Mouse (Mus musculus) spleen, adult 18-20 months (tissue): ENCODE measurements around the gene Rfk.

Experiments
- DNase-seq, 2 experiments: peaks; one replicate each; pipeline ENCODE4 v3.0.0; 2022; ENCODE audit warnings: mixed read lengths in 2 of 2

The Rfk gene

DNA sequence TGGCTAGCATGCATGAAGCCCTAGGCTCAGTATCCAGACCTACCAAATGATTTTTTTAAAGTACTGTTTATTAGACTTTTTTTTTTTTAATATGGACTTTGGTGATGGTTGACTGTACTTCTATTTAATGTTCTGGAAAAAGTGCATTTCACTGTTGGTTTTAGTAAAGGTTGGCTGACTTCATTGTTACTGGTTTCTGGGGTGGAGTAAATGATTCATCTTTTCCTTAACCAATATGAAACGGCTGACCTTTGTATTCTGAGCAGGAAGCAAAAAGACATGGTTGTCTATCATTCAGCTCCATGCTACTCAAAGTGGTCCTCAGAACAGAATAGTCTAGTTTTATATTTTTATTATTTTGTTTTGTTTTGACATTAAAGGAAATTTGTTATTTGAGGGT, 8.4 kb upstream of the Rfk start:
- no peak for DNase-seq

DNA sequence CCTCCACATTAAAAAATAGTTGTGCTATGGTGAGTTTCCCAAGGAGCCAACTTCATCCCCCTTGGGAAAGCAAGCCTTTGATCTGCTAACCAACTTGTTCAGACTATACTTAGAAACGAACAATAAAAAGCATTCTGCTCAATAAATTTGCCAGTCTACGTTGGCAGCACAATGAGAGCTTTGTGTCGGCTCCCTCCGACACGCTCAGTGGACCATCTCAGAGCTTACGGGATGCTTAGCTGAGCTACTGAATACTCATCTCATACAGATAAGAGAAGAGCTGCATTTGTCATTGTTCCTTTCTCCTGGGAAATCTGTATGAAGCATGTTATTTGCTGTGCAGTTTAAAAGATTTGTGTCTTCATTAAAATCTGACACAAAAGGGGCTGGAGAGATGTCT, 7.4 kb upstream of the Rfk start:
- no peak for DNase-seq

DNA sequence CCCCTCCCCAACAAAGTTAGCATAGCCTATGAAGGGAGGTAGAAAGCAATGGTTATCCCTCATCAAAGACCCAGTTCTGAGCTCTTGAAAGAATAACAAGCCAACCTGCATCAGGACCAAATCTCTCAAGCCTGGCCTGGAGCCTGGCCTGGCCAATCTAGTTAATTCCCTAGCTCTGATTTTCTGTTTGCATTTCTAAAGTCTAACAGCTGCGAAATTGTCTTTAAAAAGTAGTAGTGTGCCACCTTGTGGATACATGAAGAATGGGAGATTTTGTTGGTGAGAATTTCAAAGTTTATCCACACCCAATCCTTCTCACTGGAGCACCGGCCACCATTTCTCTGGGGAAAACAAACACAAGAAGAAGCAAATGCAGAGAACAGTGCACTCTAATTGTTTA, 5.4 kb upstream of the Rfk start:
- DNase-seq: no peak

DNA sequence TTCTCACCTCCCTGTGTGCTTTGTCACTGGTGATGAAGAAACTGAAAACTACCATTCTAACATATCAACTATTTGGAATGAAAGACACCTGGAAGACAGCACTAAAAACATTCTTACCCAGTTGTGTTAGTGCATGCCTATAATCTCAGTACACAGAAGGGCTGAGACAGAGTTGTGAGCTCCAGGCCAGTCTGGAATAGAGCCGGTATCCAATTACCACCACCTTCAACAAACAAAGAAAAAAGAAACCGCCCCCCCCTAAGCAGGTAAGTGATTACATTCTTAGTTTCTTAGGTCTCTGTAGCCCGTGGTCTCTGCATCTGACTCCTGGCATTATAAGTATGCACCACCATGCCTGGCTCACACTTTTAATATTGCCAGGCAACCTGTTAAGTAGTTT, 977 bp upstream of the Rfk start:
- DNase-seq: no peak

DNA sequence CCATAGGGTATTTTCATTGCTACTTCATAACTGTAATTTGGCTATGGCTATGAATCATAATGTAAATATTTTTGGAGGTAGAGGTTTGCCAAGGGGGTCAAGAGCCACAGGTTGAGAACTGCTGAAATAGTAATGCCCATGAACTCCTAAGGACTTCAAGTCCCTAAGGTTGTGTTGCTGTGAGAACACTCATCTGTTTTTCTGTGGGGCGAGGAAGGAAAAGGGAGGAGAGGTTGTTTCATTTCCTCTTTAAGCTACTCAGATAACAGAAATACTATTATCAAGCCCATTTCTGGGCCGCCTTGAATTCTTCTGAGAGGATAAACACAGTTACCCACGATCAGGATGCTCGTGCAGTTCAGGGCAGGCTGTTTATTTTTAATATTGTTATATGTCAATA, 3.0 kb downstream of the Rfk start:
- no peak for DNase-seq

DNA sequence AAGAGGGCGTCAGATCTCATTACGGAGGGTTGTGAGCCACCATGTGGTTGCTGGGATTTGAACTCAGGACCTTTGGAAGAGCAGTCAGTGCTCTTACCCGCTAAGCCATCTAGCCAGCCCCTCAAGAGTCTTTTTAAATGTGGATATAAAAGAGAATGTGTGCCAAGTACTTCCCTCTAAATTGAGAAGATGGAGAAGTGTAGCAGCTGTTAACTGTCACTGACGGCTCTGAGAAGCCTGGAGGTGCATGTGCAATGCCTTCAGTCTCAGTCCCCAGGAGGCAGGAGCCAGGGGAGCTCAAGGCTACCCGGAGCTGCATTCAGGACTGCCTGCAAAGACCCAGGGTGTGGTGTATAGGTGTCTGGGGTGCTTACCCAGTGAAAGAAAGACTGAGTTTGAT, 4.1 kb downstream of the Rfk start:
- no peak for DNase-seq

DNA sequence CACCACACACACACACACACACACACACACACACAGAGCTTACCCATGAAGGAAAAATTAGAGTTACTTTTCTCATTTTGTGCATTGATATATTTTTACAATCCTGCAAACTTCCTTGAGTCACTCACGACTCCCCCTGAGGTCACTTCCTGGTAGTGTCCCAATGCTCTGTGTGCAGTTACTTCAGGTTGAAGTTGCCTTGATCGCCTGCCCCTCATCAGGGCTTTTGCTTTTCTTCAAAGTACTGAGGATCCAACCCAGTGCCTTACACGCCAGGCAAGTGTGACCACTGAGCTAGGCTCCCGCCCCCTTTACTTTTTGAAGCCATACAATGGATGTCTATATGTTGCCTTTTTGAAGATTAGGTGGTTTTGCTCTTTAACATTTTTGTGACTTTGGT, 6.1 kb downstream of the Rfk start:
- no peak for DNase-seq

DNA sequence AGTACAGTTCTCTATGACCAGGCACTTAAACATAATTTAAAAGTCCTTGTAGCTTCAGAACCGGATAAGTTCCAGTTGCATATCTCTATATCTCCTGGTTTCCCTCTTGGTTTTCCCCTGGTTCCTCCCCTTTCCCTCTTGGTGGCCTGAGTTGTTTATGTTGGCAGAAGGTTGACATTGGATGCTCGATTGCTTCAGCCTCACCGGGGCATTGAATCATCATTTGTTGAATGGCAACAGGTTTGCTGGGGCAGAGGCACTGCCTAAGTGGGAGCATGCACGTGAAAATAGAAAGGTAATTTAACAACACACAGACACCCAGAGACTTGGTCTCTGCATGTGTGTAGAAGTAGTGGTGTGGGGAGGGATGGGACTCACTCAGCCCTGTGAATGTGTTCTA, 6.7 kb downstream of the Rfk start:
- DNase-seq: no peak

DNA sequence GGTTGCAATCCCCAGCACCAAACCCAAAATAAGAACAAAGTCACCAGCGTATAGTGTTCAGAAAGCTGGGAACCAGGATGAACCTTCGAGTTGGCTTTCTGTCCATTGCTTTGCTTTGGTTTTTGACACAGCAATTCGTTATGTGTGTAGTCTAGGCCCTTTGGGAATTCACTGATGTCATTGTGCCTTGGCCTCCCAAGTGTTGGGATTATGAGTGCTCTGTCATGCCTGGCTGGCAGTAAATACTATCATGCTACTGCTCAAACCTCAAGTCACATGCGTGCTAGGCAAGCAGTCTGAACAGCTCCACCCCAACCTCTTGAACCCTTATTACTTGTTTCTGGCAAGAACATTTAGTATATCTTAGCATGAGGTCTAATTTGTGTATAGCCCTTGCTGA, 9.3 kb downstream of the Rfk start:
- DNase-seq: no peak

DNA sequence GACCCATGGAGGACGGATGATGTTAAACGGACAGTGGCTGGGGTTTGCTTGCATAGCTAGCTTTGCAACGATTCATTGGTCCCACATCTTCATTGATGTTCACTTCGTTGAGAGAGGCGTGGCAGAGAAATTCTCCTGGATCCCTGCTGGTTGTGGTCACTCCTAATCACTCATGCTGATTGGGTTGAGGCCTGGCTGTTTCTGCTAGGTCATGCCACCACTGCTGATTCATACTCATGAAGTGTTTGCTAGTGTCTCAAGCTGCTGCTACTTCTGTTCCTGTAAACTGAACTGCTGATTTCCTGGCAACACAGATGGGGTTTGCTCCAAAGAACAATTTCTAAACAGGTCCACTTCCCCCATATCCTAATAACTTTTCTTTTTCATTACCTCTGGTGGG, 13.0 kb downstream of the Rfk start:
- DNase-seq: no peak

DNA sequence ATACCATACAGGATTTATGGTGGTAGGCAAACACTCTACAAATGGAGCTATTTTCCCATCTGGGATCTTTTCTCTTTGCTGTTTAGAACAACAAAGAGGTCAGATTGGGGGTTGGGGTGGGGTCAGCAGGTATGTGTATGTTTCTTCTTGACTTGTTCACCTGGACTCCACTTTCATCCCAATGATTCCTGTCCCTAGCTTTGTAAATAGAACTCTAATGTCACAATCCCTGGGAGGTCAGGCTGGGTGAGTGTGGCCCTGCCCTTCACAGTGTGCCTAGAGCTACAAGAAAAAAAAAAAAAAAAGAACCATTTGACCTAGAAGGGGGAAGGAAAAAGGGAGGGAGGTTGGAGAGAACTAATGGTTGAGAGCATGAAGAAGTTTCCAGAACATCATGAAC, 14.7 kb downstream of the Rfk start:
- DNase-seq: no peak

DNA sequence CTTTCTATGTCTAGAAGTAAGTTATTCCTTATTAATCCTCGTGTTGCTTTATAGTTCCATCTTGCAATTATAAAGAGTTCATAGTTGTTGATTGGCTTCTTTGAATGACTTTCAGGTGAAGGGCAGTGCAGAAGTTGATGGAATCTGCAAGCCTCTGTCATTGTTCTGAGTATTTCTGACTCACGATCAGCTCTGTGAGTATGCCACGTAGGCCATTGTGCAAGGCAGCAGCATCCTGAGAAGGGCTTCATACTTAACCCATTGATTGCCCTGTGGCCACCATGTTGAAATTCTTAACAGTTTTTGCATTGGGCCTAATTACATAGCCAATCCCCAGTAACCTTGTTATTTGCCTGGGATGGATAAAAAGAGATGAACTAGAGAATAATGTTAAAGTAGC, 15.5 kb downstream of the Rfk start:
- DNase-seq: no peak

DNA sequence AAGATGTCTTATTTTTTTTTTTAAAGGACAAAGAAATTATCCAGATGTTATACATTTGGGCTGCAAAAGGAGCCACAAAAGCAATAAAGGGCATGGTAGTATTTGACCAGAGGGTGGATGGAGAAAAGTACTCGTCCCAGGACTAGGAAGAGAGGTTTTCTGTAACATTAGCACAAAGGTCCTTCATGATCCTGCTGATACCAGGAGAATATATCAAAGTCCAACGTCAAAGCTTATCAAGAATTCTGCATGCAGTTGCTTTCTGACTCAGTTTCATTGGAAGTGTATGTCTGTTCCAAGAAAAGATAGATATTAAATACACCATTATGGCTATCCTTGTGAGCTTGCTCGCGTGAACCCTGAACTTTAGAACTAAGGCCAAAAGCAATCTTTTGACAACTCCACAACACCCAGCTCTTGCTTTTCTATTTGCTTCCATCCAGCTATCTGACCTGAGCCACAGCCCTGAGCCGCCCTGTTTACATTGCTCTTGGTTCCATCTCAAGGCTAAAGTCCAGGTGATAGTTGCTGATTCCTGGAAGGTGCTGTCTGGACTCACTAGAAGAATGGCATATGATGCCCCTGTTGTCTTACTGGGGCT, 16.7 kb downstream of the Rfk start:
- no peak for DNase-seq

DNA sequence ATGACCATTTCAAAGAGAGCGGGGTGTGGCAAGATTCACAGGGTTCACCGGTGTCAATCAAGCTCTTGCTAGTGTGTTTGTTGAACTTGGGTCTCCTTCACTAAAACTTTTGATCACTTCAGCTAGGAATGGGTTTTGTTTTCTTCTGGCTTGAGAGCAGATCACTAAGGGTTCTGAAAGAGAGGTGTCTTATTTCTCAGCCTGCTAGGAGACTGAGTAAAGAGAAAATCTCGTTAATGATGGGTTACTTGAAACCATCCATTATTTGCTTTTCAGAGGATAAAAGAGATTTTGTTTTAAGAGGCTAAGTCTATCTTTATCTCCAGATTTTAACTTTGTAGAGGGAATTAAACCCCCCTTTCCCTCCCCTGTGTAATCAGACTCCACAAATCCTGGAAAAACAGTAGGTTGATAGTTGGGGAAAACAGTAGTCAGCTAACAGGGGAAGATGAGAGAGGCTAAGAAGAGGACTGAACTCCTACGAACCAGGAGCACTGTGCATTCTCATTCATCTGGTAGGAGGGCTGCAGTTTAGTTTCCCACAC, 19.1 kb downstream of the Rfk start:
- no peak for DNase-seq

DNA sequence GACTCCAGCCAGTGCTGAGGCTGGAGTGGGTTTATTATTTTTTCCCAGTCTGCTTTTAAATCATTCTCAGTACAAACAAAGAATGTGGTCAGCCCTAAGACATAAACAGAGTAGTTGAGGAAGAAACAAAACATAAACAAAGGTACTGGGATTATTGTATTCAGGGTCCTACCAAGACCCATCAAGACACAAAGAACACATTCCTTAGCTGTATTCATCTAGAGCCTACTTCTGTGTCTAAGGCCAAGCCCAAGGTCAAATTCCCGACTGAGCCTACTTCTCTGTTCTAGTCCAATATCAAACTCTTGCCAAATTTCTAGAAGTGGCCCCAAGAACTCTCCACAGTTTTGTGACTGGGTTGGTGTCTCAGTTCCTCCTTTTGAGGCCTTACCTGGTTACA, 24.0 kb downstream of the Rfk start:
- DNase-seq: no peak

DNA sequence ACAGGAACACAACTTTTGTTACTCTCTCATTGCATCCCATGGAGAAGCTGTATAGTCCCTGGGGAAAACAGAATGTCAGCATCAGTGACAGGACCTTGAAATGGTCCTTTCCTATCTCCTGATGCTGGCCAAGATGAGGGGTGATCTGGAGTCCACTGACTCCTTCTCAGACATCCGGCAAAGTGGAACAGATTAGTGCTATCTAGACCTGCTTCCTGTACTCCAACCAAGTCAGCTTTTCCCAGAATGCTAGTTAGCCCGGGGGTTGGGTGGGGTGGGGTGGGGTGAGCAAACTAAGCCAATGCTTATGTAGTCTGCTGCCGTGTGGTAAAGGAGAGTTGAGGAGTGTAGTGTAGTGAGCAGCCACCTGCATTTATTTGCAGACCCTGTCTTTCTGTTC, 29.5 kb downstream of the Rfk start:
- no peak for DNase-seq

DNA sequence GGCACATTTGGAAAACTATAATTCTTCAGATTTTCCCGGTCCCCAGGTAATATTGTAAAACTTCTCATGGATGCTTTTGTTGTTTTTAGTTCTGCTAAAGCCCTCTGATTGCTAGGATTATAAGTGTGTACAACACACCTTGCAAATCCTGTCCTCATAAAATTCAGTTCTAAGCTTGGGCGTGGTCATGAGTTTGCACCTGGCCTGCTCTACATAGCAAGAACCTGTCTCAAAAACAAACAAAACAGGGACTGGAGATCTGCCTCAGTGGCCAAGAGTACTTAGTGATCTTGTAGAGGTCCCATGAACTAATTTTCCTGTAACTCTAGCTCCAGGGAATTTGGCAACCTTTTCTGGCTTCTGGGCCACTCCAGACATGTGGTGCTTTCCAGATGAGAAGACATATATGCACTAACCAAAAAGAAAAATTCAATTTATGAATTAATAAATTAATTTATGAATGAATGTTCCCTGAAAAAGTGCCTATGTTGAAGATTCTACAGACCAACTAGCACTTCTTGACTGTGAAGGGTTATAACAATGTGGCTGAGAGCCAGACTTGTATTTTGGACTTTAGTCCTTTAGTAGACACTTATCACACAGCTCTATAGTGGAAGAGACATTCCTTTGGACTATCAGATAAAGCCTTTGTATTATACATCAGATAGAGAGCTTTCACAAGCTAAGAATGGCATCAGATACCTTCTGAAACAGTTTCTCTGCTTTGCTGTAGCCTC, 34.1 kb downstream of the Rfk start:
- DNase-seq: no peak

DNA sequence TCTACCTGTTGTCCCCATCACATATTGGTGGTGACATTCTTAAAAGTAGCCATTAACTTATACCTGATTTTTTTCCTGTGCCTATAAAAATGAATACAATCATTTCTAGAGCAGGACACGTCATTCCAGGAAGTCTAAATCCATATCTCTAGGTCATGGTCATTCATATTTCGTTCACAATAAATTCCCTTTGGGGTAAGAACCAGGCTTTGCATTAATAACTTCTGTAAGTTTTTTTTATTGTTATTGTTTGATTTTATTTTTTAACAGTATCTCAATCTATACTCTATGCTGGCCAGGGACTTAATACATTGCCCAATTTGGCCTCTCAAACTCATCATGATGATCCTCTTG, 34.7 kb downstream of the Rfk start:
- DNase-seq: no peak

DNA sequence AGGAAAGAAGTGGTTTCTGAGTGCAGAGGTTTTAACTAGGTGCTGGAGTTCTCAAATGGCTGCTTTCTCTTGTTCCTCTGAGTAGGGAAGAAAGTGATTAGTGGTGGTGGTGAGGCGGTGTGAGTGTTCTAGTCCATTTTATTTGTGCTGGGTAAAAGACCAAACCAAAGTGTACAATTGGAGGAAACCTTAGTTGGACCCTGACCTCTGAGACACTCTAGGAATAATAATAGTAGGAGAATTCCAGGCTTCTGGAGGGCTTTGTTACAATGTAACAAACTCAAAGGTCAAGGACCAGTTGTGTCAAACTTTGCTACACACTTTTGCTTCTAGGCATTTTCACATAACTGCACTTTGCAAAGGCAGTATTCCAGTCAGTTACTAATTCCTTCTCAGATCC, 42.8 kb downstream of the Rfk start:
- no peak for DNase-seq

DNA sequence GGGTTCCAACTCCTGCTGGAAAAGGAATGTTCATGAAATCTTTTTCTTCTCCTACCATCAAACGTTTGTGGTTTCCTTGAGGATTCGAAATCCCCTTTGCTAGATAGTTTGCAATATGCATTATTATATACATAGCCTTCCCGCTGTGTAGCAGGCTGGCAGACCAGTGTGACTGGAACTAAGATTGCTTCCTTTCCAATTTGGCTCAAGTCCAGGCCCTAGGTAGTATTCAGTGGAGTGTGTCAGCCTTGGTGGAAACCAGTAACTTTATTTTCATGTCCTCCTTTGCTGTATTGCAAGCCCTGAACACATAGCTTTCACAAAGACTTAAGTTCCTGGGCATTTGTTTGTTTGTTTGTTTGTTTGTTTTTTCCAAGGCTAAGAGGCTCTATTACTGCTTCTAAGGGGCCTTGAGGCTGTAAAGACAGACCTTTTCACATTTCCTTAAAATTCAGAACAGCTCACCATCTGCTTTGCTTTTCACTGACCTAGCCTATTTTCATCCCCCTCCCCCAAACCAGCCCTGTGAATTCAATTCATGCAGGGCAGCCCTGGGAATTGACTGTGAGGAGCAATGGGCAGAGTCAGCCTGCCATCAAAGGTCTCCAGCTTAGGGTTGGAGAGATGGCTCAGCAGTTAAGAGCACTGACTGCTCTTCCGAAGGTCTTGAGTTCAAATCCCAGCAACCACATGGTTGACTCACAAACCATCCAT, 45.8 kb downstream of the Rfk start:
- no peak for DNase-seq

DNA sequence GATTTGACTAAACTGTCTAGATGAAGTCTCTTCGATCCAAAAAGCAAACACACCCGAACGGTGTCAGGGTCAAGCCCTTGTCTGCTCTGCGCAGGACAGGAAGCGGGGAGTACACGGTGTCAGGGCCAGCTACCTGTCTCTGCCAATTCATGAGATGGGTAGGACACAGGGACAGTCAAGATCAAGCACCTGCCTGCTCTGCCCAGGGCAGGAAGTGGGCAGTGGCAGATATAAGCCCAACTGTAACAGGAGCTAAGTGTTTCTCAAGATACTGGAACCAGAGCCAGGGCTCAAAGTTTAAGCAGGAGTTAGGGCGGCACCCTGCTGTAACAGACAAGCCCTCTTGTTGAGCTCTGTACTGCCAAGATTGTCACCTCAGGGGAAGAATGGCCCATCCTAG, 49.7 kb downstream of the Rfk start:
- no peak for DNase-seq
